Mouse (Mus musculus): ENCODE measurements around the gene Pfkfb3.

GRCm38 (mm10) chr2:11587996-11588395, 34.1 kb upstream of the Pfkfb3 start:
- TF ChIP-seq CTCF (IDR thresholded peaks at IDR 0.05; ENCODE audit: low read depth) = no peak
- no peak for TF ChIP-seq EP300 (IDR thresholded peaks at IDR 0.05; ENCODE audit: low read depth)
